Mouse (Mus musculus): ENCODE measurements around the gene Hist1h4h.

DNA sequence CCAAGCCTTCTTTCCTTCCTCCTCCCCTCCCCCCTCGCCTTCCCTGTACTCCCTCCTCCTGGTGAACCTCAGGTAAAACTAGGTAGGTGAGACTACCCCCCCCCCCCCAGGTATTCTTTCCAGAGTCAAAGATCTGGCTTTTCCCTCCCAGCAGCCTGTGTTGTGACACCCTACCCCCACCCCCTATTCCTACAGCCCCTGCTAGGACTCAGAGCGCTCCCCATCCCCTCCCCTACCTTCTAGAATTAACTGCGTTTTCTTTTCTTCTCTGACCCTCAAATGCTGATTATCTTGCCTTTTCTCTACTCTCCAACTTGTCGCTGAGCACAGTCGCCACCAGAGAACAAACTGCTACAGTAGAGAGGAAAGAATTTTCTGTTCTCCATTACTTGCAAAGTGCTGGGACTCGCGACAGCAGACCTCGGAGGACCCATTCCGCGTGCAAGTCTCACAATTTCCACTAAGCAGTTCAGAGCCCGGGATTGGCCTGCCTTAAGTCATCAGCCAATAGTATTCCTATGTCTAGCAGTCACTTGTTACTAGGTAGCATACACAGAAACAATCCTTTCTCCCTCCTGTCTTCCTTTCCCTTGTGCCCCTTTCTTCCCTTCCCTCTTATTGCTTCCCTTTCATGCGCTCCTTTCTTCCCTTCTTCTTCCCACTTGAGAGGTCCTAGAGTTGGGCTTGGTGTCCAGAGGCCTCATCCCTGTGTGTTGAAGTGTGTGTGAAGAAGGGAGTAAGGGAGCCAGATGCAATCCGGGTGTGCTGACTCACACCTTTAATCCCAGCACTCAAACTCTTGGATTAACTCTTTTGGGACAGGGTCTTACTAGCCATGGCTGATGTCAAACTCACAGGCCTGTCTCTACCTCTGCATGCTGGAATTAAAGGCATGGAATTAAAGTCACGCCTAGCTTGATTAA is 42.2 kb upstream of the Hist1h4h start, which contains the start of gene Btn2a2:
- TF ChIP-seq GATA1 (IDR thresholded peaks at IDR 0.05; ENCODE audit: low read depth, low read length) (no peak), CTCF (IDR thresholded peaks at IDR 0.05 in 2 of 3, conservative IDR thresholded peaks at IDR 0.05 in 1 of 3; ENCODE audit: control insufficient read depth in 1 of 3, insufficient read depth in 1 of 3, low read depth in 2 of 3, low read length in 3 of 3, poor library complexity in 1 of 3, severe bottlenecking in 1 of 3) (no peak)
